Mouse (Mus musculus) gastrocnemius, postnatal 25 days (tissue): ENCODE measurements around the gene Hlf. TPM values are rescaled to one million over a fixed set of nuclear protein-coding genes. Genes with fewer than 3 reads are reported as not detected.

ENCODE experiments used
- DNase-seq: peaks from one replicate; pipeline ENCODE4 v3.0.0; 2022
- total RNA-seq, 2 experiments: library from RNA; stranded (reverse); gene quantifications; 1 replicate in 1 of 2; 2 replicates in 1 of 2; pipeline ENCODE4 v1.2.3; 2021

Gene Hlf
- total RNA-seq, 2 experiments from 2014 or later = 3.3 to 5.4 TPM

GRCm38 (mm10) chr11:90342267-90342666 lies 48.4 kb downstream of the Hlf start:
- DNase-seq = no peak

GRCm38 (mm10) chr11:90340836-90341235 lies 49.9 kb downstream of the Hlf start:
- DNase-seq = no peak

- DNase-seq = no peak
Observed at GRCm38 (mm10) chr11:90334816-90335215, 55.9 kb downstream of the Hlf start.

DNA sequence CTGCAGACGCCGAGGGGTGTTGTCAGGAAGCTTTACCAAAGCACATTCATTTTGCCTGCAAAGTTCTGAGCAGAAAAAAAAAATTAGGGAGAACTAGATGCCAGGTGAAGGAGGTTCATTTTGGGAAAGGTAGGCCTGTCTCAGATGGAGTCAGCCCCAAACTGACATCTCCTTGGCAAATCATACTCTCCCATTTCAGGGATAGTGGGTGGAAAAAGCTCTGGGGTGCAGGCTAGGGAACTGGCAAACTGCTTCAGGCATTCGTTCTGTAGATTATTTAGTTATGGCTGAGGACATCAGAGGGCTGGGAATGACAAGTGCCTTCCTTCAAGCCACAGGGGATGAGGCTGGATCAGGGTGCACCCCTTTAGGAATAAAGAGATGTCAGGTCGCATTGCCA lies 58.0 kb downstream of the Hlf start:
- no peak for DNase-seq

GRCm38 (mm10) chr11:90330202-90330694 lies 60.4 kb downstream of the Hlf start:
- DNase-seq = no peak

GRCm38 (mm10) chr11:90326836-90327235 lies 63.9 kb downstream of the Hlf start:
- peak; percentile 68 for DNase-seq

DNA sequence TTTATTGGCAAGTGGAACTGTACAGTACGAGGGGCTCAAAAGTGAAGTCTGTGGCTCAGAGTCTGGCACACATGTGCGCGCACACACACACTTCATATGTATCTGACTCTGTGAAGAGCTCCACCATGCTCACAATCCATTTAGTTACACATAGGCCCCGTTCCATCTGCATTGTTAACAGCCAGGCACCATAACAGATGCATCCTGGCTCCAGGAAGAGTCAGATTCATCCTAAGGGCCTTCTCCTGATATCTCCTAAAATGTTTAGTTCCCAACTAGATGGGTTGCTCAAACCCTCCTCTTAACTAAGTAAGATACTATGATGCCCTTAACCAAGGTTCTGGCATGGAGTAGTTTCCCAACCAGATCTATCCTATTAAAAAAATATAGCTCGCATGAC lies 64.5 kb downstream of the Hlf start:
- DNase-seq = no peak

DNA sequence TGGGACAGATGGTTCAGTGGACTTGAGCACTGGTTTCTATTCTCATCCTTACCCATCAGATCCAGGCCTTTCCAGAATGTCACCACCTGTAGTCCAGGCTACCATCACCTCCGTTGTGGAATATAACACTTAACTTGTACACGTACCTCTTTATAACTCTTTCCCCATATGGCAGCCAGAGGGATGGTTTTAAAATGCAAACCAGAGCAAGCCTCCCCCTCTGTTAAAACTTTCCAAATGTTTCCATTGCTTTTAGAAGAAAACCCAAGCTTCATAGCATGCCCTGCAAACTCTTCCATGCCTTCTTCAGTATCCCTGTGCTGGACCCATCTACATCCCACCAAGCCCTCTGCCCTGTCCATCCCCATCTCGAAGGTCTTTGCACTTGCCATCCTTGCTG lies 66.1 kb downstream of the Hlf start:
- DNase-seq = no peak

GRCm38 (mm10) chr11:90320922-90321321 lies 69.8 kb downstream of the Hlf start:
- no peak for DNase-seq

DNA sequence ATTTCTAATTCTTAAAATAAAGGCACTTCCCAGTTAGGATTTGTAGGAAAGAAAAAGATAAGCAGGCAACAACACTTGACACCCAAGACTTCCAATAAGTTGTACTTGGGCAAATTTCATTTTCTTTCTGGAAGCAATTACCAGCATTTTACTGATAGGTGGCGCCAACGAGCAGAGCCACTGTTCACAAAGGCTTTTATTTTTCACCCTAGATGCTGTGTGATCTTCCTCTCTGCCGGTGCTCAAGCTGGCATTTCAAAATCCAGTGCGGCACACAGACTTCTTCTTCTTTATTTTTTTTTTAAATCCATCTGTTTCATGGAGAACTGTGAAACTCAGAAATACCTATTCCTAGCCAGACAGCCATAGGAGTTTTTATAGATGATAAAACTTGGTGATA lies 73.2 kb downstream of the Hlf start:
- DNase-seq = peak; percentile 14

GRCm38 (mm10) chr11:90314606-90315005 lies 76.1 kb downstream of the Hlf start:
- no peak for DNase-seq

DNA sequence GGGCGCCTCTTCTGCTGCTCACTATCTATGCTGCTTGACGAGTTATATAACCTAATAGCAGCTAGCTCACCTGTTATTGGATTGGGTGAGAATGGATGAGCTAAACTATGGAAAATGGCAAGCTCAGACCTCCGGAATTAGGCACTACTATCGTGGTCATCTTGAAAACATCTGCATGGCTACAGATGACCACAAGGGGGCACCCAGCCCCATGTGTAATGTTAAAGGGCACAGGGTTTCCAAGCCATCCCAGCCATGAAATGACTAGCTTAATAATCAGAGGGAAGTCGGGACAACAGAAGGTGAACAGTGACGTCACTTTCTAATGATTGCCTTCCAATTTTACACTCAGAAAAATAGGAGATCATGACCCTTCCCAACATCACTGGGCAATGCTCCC lies 83.7 kb downstream of the Hlf start:
- peak; percentile 19 for DNase-seq

GRCm38 (mm10) chr11:90306067-90306466 lies 84.6 kb downstream of the Hlf start:
- no peak for DNase-seq

DNA sequence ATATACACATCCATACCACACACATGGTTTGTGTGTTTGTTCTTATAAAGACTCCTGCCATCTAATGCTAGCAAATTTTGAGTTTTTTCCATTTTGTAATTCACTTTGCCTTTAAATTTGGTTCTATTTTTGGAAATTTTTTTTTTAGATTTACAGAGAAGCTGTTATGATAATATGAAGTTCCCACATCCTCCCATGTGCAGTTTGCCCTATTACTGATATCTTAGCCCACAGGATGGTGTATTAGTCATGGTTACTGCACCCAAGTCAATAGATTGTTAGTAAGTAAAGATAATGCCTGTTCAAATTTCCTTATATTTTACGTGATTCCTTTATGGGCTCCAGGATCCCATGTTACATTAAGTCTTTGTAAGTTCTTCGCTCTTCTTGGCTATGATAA lies 96.1 kb downstream of the Hlf start:
- DNase-seq = no peak

- no peak for DNase-seq
Observed at GRCm38 (mm10) chr11:90292766-90293165, 97.9 kb downstream of the Hlf start.

- no peak for DNase-seq
Observed at GRCm38 (mm10) chr11:90291156-90291555, 99.5 kb downstream of the Hlf start.

DNA sequence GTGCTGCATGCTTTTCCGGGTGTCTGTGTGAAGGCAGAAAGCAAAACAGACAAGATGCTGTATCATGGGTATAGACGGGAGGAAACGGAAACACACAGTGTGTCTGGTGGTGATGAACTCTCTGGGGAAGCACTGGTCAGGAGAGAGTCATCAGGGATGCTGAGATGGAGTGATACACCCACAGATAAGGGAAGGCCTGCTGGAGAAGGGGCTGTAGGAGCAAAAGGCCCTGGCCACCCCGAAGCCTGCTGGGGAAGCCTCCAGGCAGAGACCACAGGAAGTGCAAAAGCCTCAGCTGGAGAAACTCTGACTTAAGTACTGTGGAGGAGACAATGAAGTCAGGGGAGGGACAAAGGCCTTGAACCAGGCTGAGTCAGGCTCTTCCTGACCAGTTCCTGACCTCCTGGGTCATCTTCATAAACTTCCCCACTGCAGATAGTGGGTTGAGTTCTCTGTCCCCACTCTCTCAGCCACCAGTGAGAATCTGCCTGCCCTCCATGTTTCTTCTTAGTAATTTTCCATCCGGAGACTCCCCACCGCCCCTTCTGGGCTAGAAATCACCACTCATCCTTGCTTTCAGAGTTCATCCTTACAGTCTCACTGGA lies 104.0 kb downstream of the Hlf start:
- no peak for DNase-seq

Other genes with a start within 250 kb of the Hlf start
- gene Gm45716, start 203.2 kb downstream of the Hlf start, total RNA-seq = 1 to 10 TPM; 1.6 to 2.9 TPM
- gene Mmd, start 141.4 kb downstream of the Hlf start, total RNA-seq = 10 to 100 TPM in 1 of 2 experiments, 1 to 10 TPM in 1; 8.9 to 21.8 TPM
- 10 to 100 TPM; 14.7 to 16.0 TPM for gene Stxbp4, start 247.2 kb upstream of the Hlf start, total RNA-seq
- gene Cox11, start 247.3 kb upstream of the Hlf start, total RNA-seq = 10 to 100 TPM; 20.8 to 25.0 TPM